Mouse (Mus musculus) liver, adult (tissue): ENCODE measurements at regions not wholly inside any gene's neighbourhood (a gene's known extent, or its start where the extent isn't known, plus 50 kb on each side); places are given as distances from the start of the nearest gene placed in this dataset.

Experiments
- GATA4 ChIP-seq: IDR thresholded peaks from 2 replicates; pipeline ENCODE4 v1.6.1; 2014; ENCODE audit warnings: mild to moderate bottlenecking, low read length; ENCODE audit not compliant: insufficient replicate concordance

DNA sequence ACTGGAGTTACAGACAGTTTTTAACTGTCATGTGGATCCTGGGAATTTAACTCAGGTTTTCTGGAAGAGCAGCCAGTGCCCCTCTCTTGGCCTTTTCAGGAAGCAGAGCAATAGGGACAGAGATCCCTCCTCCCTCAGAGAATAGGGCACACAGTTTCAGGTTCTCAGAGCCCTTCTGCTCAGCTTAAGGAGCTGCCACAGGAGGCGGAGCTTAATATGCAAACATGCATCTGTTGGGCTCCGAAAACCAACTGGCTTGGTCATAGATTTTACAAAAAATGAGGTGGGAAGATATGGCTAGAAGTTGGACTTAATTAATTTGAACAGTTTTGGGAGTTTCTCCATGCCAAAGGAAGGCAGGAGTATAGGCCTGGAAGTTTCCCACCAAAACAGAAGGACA is 61.9 kb upstream of the Znrf2 start:
- TF ChIP-seq GATA4, result no peak

DNA sequence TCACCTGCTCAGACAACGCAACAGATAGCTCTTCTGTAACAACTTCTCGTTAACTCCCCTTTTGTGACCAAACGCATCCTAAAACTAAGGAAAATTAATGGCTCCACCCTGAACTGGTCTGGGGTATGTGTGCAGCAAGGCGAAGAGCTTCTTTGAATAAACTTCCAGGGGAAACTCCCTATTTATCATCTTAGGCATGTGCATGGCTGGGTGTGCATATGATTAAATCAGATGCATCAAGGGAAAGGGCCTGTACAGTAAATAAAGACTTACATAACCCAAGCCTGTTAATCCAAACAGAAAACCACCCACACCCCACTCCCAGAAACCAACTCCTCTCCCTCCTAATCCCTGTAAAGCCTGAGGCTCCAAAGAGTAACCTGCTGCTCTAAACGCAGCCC is 59.2 kb upstream of the Znrf2 start:
- no peak for TF ChIP-seq GATA4

DNA sequence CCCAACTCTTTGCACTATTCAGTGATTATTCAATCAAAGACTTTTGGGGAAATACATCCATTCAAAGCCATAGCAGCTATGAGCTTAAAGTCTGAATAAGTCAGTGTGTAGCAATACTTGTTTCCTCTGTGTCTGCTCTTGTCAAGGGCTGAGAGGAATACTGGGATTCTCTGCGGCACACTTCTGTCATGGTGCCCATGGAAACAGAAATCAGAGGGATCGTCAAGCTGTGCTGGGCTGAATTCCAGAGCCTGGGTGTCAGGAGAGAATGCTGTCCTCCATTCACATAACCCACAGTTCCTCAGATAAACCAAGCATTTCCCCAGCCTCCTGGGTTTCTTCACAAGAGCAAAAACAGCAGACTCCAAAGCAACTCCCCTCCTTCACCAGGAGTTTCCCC is 58.6 kb upstream of the Znrf2 start:
- TF ChIP-seq GATA4, result no peak

DNA sequence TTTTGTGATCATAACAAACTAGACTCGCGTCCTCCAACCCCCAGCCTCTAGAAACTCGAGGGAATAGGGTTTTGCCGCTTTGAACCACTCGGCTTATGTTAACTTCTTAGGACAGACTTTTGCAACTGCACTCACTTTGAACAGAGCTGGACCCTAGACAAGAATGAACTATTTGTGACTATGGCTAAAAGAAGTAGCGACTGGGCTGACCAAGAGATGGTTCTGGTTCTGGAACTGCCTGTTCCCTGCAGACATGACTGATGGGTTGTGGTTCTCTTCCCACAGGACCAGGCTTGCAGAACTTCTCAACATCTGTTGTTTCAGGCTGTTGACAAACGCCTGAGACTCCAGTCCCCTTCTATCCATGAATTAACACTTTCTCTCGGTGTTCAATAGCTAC is 57.5 kb upstream of the Znrf2 start:
- TF ChIP-seq GATA4, result no peak

DNA sequence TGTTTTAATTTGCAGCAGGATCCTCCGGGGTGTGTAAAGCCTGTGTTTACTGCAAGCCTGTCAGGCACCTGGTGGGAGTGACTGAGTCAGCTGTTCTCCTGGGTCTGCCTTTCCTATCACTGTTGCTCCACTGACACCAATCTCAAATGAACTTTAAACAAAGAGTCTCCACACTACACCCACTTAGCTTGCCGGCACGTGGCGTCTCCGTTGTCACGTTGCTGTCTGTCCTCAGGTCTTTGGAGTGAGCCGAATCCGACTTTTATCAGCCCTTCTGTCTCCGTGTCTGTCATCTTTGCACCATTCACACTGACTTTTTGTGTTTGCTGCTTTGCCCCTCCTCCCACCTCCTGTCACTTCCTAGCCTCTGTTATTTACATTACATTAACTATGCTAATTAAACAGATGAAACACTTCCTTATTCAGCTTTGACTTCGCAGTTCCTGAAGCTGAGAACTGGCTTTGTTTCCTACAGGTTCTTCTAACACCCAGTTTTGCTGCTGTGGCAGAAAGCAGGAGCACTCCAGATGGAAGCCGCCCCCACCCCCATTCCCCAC is 56.7 kb upstream of the Znrf2 start:
- TF ChIP-seq GATA4, result peak; percentile 49; the same call in 1 of the 2 replicates

DNA sequence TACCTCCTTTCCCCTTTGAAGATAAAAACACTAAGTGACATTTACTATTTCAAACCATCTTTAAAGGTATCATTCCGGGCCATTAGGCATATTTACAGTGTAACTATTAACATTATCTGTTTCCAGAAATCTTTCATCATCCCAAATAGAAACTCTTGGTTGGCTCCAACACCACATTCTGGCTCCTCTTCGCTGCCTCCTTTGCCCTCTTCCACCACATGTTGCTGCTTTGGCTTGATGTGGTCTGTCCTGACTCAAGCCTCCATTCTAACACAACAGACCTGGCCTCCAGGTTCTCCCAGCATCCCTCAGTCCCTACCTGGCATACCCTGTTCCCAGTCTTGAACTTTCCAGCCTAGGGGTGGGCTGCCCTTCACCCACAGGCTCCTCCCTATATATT is 56.2 kb upstream of the Znrf2 start:
- no peak for TF ChIP-seq GATA4

DNA sequence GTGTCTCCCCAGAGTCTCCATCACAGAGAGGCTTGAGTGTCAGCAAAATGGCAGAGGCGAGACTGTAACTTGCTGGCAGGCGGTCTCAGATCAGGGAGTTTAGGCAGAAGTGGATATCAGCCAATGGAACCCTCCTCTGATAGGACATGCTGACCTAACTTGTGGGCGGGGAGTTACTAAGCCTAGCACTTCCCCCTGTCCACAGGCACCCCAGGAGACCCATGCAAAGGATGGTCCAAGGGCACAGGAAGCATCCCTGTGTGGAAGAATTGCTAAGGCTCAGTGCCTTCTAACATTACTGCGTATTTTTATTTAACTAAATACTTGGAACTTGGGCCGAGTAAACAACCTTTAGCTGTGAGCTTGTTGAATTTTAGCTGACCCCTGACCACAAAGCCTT is 54.7 kb upstream of the Znrf2 start:
- no peak for TF ChIP-seq GATA4

DNA sequence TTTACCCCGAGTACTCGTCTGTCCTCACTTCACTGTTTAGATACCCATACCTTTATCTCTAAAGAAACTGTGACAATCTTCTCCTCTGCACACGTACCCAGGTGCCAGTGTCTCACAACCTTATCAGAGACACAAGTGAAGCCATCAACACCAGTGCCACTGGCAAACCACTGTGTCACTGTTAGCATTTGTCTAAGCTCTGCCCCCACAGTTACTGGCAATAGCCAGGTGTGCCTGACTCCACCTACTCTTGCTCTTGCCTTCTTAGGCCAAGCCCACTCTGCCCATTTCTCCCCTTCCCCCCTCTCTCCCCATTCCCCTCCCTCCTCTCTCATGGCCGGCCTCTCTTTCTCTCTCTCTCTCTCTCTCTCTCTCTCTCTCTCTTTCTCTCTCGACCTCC is 54.2 kb upstream of the Znrf2 start:
- TF ChIP-seq GATA4, result no peak

DNA sequence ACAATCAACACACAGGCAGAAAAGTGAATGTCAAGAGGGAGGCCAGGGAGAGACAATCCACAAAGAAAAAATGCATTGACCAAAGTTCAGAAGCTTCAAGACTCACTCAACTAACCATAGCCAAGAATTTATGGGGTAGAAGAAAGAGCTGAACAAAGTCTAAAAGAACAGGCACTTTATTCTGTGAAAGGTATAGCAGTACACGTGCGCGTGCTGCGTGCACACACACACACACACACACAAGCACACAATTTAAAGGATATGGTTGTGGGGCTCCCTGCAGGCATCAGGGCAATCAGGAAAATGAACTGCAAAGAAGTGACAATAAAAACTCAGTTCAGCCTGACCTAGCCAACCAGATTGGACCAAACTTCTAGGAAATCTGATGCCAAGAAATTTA is 53.0 kb upstream of the Znrf2 start:
- no peak for TF ChIP-seq GATA4

DNA sequence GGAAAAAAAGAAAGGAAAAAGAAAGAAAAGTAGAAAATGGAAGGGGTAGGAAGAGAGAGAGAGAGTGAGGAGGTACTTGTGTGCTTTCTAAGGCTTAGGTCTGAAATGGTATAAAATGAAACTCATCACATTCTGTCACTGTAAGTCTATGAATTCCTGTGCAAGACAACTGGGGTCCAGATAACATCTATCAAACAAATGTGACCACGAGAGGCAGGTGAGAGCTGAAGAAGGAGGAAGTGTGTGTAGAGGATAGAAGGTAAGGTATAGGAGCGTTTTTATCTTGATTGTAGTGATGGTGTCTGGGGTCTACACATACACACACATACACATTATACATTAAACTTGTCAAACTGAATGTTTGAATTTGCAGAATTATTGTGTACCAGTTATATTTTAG is 51.0 kb upstream of the Znrf2 start:
- no peak for TF ChIP-seq GATA4

DNA sequence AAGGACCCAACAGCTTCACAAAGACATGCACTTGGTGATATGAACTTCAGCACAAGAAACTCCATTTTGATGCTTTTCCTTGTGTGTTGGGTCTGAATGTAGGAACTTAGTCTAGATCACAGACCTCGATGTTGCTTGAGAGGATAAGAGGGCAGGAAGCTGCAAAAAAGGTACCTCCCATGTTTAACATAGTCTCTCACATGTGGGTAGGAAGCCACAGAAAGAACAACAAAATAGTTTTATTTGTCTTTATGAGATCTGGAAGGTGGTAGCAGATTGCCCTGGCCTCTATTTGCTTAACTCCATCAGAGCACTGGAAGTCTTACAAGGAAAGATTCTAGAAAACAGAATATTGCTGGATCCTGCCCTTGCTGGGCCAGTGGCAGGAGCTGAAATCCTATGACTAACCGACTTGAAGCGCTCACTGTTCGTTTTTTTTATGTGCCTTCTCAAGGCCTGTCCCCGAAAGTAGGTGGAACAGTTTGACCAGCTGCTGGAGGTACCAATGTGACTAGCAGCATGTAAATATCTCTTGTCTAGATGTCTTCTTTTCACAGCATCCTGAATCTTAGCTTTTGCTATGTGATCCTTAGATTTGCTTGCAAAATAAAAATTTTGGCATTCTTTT is 50.1 kb upstream of the Znrf2 start:
- no peak for TF ChIP-seq GATA4
